In genomic region chr4:123917548-123918140, GRCm38 (mm10) we compare ENCODE assay signal across 9 mouse cellular contexts. TPM values are rescaled to one million over a fixed set of nuclear protein-coding genes. Genes with fewer than 3 reads are reported as not detected.
DNase-seq lines count a peak whose midpoint lies in the region; ATAC-seq lines count a peak whose summit lies in the region.
"Had no signal": no experiment of that assay in that cellular context is flagged by ENCODE, and none has a peak within 500 bp of the region (broad histone marks: within the 10 kb centered on the region; RNA-seq: fewer than 3 reads in every experiment).

Gene 4930535I16Rik, minus strand, starts transcription at chr4:123918022.

- peak; percentile 58; the same call in 1 of the 2 replicates for ATAC-seq in heart, embryonic 11.5 days (replicated peaks; ENCODE audit: insufficient number of reproducible peaks, low FRiP score, low TSS enrichment)

- H3K4me3 ChIP-seq in heart, embryonic 11.5 days (ENCODE audit: low read depth, low read length) = peak within 1 kb of the TSS; percentile 97
- peak within 1 kb of the TSS; percentile 100 for H3K4me3 ChIP-seq in megakaryocyte, embryonic 14.5 days (replicated peaks)

- H3K9me3 ChIP-seq in heart, embryonic 11.5 days (replicated peaks; ENCODE audit: control insufficient read depth, low read length) = no peaks in the 10 kb centered on the region
- H3K9me3 ChIP-seq in megakaryocyte, embryonic 14.5 days = no peaks in the 10 kb centered on the region

- peak within 1 kb of the TSS; percentile 89 for H3K4me2 ChIP-seq in heart, embryonic 11.5 days

- H3K36me3 ChIP-seq in heart, embryonic 11.5 days (ENCODE audit: control insufficient read depth, insufficient read depth, low read length) = peaks cover 9% of the 10 kb centered on the region
- peaks cover 57% of the 10 kb centered on the region for H3K36me3 ChIP-seq in megakaryocyte, embryonic 14.5 days (replicated peaks; ENCODE audit: low read length)

- peaks cover 14% of the 10 kb centered on the region for H3K4me1 ChIP-seq in heart, embryonic 11.5 days (ENCODE audit: control insufficient read depth, insufficient read depth, low read length)
- H3K4me1 ChIP-seq in megakaryocyte, embryonic 14.5 days = peaks cover 49% of the 10 kb centered on the region

- peak; percentile 44 for DNase-seq in urinary bladder, adult 2 months (ENCODE audit: low spot score)
- DNase-seq in urinary bladder, postnatal 25 days (ENCODE audit: low spot score) = no peak
- DNase-seq in c-Kit-positive CD71-positive TER-119-positive erythroid progenitor cells, embryonic 14.5 days (ENCODE audit: low spot score) = peak; percentile 51
- peak; percentile 30 to 73 for DNase-seq in kidney, postnatal 25 days
- no peak for DNase-seq in left cerebral cortex, adult 9 months (ENCODE audit: low spot score in 2 of 2)
- no peak for DNase-seq in left cerebral cortex, adult 18-20 months (ENCODE audit: low spot score in 2 of 2)

- peak within 1 kb of the TSS; percentile 85 for H3K27ac ChIP-seq in heart, embryonic 11.5 days (ENCODE audit: low read depth, low read length)

- no peaks in the 10 kb centered on the region for H3K27me3 ChIP-seq in heart, embryonic 11.5 days (ENCODE audit: control insufficient read depth, insufficient read depth, low read length)
- no peaks in the 10 kb centered on the region for H3K27me3 ChIP-seq in megakaryocyte, embryonic 14.5 days (replicated peaks)

- under 1% methylated on average over 54 of the region's 63 CpGs for WGBS in heart, embryonic 11.5 days (ENCODE audit: insufficient replicate concordance)

- H3K9ac ChIP-seq in heart, embryonic 11.5 days (ENCODE audit: low read depth, low read length) = peak within 1 kb of the TSS; percentile 93

RNA-seq across cellular contexts. Expression of gene 4930535I16Rik, which starts in this region (rescaled TPM):
- not detected in 2 replicates for polyA plus RNA-seq in urinary bladder, adult 2 months (2012; rRNA removed)
- not detected in 2 replicates for polyA plus RNA-seq in heart, embryonic 11.5 days (2014; fragmentation: Nextera tagmentation; extraction: Ambion mirVana)
- not detected in 2 replicates for polyA plus RNA-seq in megakaryocyte, embryonic 14.5 days (2012; ENCODE audit: insufficient read depth, low replicate concordance)
- total RNA-seq in left cerebral cortex, adult 18-20 months (2021) = not detected
- polyA plus RNA-seq: gonadal fat pad, adult 2 months had no signal

Comparison
In these comparisons a context has a peak if more than half of its experiments do, and no peak if none do; other contexts are left out.
1. Peak in DNase-seq in urinary bladder, adult 2 months; RNA of the gene not detected or under 1 TPM.
2. Peak in ATAC-seq, H3K4me3 ChIP-seq, H3K27ac ChIP-seq, H3K9ac ChIP-seq and H3K4me2 ChIP-seq in heart, embryonic 11.5 days; RNA of the gene not detected or under 1 TPM.
3. DNase-seq: peak in c-Kit-positive CD71-positive TER-119-positive erythroid progenitor cells, embryonic 14.5 days (single experiment) and kidney, postnatal 25 days (2 of 2); none in urinary bladder, postnatal 25 days (single experiment), left cerebral cortex, adult 9 months (0 of 2) and left cerebral cortex, adult 18-20 months (0 of 2).